Mouse (Mus musculus) layer of hippocampus, adult 6 months (tissue): ENCODE results near the gene Sox21. TPM values are rescaled to one million over a fixed set of nuclear protein-coding genes. Genes with fewer than 3 reads are reported as not detected.

Experiments used
- long read RNA-seq, 2 experiments: library from polyadenylated mRNA; unstranded; transcript quantifications; one replicate each; pipeline ENCODE4 v2.0.0; 2019 to 2020
- microRNA-seq: library from miRNA; unstranded; fragments of <30 nt; microRNA quantifications from one replicate; pipeline ENCODE4 v1.2.0, GENCODE M21; 2020
- polyA plus RNA-seq: library from polyadenylated mRNA; unstranded; fragments of <200 nt; fragmentation: Nextera tagmentation; gene quantifications from 2 replicates; pipeline ENCODE4 v1.2.3, GENCODE M21; 2021

Gene Sox21
- polyA plus RNA-seq: 1.1 and 1.5 TPM in 2 replicates
- long read RNA-seq, experiment 1, transcript Sox21-201 (1 exons, 3,799 nt): major isoform, 6 of 6 reads
- long read RNA-seq, experiment 1, partial matches to known transcripts: 0 of 6 reads
- long read RNA-seq, experiment 1, other reads (novel, unspliced or antisense): 0 of 6 reads
- long read RNA-seq, experiment 2, transcript Sox21-201 (1 exons, 3,799 nt): major isoform, 47 of 47 reads
- long read RNA-seq, experiment 2, partial matches to known transcripts: 0 of 47 reads
- long read RNA-seq, experiment 2, other reads (novel, unspliced or antisense): 0 of 47 reads

GRCm38 (mm10) chr14:118236886-118237289, at the start of gene Sox21:
Sox21 (minus strand) TSS chr14:118237030.

DNA sequence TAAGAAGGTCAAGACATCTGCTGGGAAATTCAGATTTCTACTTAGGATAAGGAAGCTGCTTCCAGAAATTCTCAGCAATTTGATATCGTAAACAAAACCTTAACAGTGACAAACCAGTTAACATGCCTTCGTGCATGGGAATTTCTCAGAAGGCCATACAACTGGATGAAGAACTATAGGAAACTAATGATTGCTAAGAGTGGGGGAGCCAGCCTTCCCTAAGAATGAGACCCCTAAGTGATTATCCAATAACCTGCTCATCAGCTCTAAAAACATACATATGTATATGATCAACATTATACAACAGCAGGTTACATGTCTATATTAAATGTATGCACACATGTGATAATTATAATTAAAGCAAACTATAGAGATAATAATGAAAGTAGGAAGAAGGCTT, 29.8 kb upstream of the Sox21 start, which contains the start of gene Gm9376:
Gm9376 (plus strand) TSS at position 301 of the 400 bp plus-strand sequence.

Small RNA genes lying within 50 kb of the gene (microRNA-seq; reads per million reads assigned to microRNA genes)
- not detected for gene Mir6241

Other genes starting within 250 kb of the Sox21 start
- 1.2 and 2.8 TPM in 2 replicates for gene Dct, start 184.8 kb downstream of the Sox21 start, polyA plus RNA-seq
- gene Tgds, start 104.3 kb downstream of the Sox21 start, polyA plus RNA-seq: 6.2 and 8.1 TPM in 2 replicates
- 23.2 and 25.8 TPM in 2 replicates for gene Gpr180, start 99.9 kb downstream of the Sox21 start, polyA plus RNA-seq
- gene Gm9376, start 29.9 kb upstream of the Sox21 start, polyA plus RNA-seq: not detected in 2 replicates